In genomic region chr13:43784725-43785711, GRCm38 (mm10) we compare ENCODE assay signal across 8 mouse cellular contexts. TPM values are rescaled to one million over a fixed set of nuclear protein-coding genes. Genes with fewer than 3 reads are reported as not detected.
DNase-seq lines count a peak whose midpoint lies in the region; ATAC-seq and TF ChIP-seq lines count a peak whose summit lies in the region.

TSS of gene Cd83 (plus strand) at chr13:43784775.

- peaks cover 6% of the 10 kb centered on the region; the same call in 1 of the 2 replicates for H3K4me1 ChIP-seq in cerebellum, adult 2 months (ENCODE audit: control insufficient read depth, insufficient read depth, low read length)
- H3K4me1 ChIP-seq in hindbrain, embryonic 12.5 days: peaks cover 25% of the 10 kb centered on the region

- peak; percentile 37 for DNase-seq in R1 (ENCODE audit: low read depth, low spot score)
- peak; percentile 74 to 79 for DNase-seq in cerebellum, adult 2 months
- DNase-seq in frontal cortex, postnatal 36 days (ENCODE audit: low spot score in 2 of 2): peak; percentile 48 to 54
- DNase-seq in layer of hippocampus, postnatal 14 days (ENCODE audit: low spot score in 2 of 2): peak; percentile 31 to 55
- peak; percentile 71 for DNase-seq in lung, postnatal 25 days (ENCODE audit: low spot score)
- DNase-seq in retina, postnatal 1 day: peak; percentile 84
- peak; percentile 40 for DNase-seq in urinary bladder, postnatal 25 days (ENCODE audit: low spot score)

- TF ChIP-seq POLR2A in cerebellum, adult 2 months (IDR thresholded peaks at IDR 0.05; ENCODE audit: borderline replicate concordance, insufficient read depth, low read length): 0 out of 2 replicates have a peak, but pooled peaks have one; percentile 18

- H3K36me3 ChIP-seq in hindbrain, embryonic 12.5 days: no peaks in the 10 kb centered on the region

- H3K9ac ChIP-seq in hindbrain, embryonic 12.5 days: peak within 1 kb of the TSS; percentile 73

- no peaks in the 10 kb centered on the region for H3K27me3 ChIP-seq in cerebellum, adult 2 months (ENCODE audit: control insufficient read depth, insufficient read depth, low read length)
- peaks cover 29% of the 10 kb centered on the region for H3K27me3 ChIP-seq in hindbrain, embryonic 12.5 days

- H3K27ac ChIP-seq in cerebellum, adult 2 months (ENCODE audit: insufficient read depth, low read length): peak within 1 kb of the TSS; percentile 31
- no peak within 1 kb of the TSS for H3K27ac ChIP-seq in hindbrain, embryonic 12.5 days

- H3K9me3 ChIP-seq in hindbrain, embryonic 12.5 days (replicated peaks): no peaks in the 10 kb centered on the region

- no peak for TF ChIP-seq CTCF in cerebellum, adult 2 months (IDR thresholded peaks at IDR 0.05; ENCODE audit: borderline replicate concordance, insufficient read depth, low read depth, low read length)

- H3K4me2 ChIP-seq in hindbrain, embryonic 12.5 days (replicated peaks): peak within 1 kb of the TSS; percentile 94

- H3K4me3 ChIP-seq in cerebellum, adult 2 months (replicated peaks; ENCODE audit: insufficient read depth, low read depth, low read length): peak within 1 kb of the TSS; percentile 75
- H3K4me3 ChIP-seq in hindbrain, embryonic 12.5 days: peak within 1 kb of the TSS; percentile 58

- 2% methylated on average over 69 of the region's 73 CpGs for WGBS in cerebellum, adult 2 months
- 5% methylated on average over 71 of the region's 73 CpGs for WGBS in hindbrain, embryonic 12.5 days

- peak; percentile 76 for ATAC-seq in hindbrain, embryonic 12.5 days (ENCODE audit: low FRiP score)

RNA-seq across cellular contexts. Expression of gene Cd83, which starts in this region (rescaled TPM):
- 33.3 and 35.7 TPM in 2 replicates for polyA plus RNA-seq in cerebellum, adult 2 months (2012; rRNA removed)
- polyA plus RNA-seq in hindbrain, embryonic 12.5 days (2016; fragmentation: Nextera tagmentation; extraction: Ambion mirVana): 10.0 and 11.4 TPM in 2 replicates
- 1 to 10 TPM; 6.6 to 7.3 TPM for total RNA-seq in layer of hippocampus, postnatal 14 days (2021)
